Mouse (Mus musculus) bone marrow macrophage, adult 2 months (primary cell): ENCODE results near the gene Hs6st3.

Experiments used
- CTCF ChIP-seq: IDR thresholded peaks from 2 replicates; pipeline ENCODE4 v1.5.1; 2012; ENCODE audit warnings: low read depth, mild to moderate bottlenecking, low read length, moderate library complexity
- POLR2A ChIP-seq: IDR thresholded peaks from 2 replicates; pipeline ENCODE4 v1.6.1; 2012; ENCODE audit warnings: mild to moderate bottlenecking, low read depth, low read length, borderline replicate concordance

- TF ChIP-seq CTCF (no peak), POLR2A (no peak)
Observed at GRCm38 (mm10) chr14:119737408-119737961, 599.3 kb downstream of the Hs6st3 start.
